Mouse (Mus musculus) ES-Bruce4 (cell line): ENCODE measurements around the gene Inpp4a. TPM values are rescaled to one million over a fixed set of nuclear protein-coding genes. Genes with fewer than 3 reads are reported as not detected.

Source experiments
- H3K27ac ChIP-seq: 2 replicates; pipeline ENCODE4 v1.5.1; 2012; ENCODE audit warnings: low read length, inconsistent platforms; ENCODE audit not compliant: insufficient read depth
- H3K27me3 ChIP-seq: 2 replicates; pipeline ENCODE4 v1.6.1; 2012; ENCODE audit warnings: mild to moderate bottlenecking, low read length, inconsistent platforms; ENCODE audit not compliant: control insufficient read depth, poor library complexity, insufficient read depth, severe bottlenecking
- H3K36me3 ChIP-seq: 2 replicates; pipeline ENCODE4 v1.6.1; 2012; ENCODE audit warnings: inconsistent platforms, mild to moderate bottlenecking, low read length, moderate library complexity; ENCODE audit not compliant: control insufficient read depth, poor library complexity, insufficient read depth, severe bottlenecking
- H3K4me1 ChIP-seq: one replicate; pipeline ENCODE4 v1.8.1; 2011; ENCODE audit warnings: low read length; ENCODE audit not compliant: control insufficient read depth, insufficient read depth
- H3K4me3 ChIP-seq: 2 replicates; pipeline ENCODE4 v1.5.1; 2011; ENCODE audit warnings: low read depth, mild to moderate bottlenecking, low read length
- H3K9ac ChIP-seq: 2 replicates; pipeline ENCODE4 v1.6.1; 2012; ENCODE audit warnings: low read depth, mild to moderate bottlenecking, inconsistent platforms; ENCODE audit not compliant: poor library complexity, severe bottlenecking
- H3K9me3 ChIP-seq: replicated peaks from 2 replicates; pipeline ENCODE4 v1.6.1; 2012; ENCODE audit warnings: mild to moderate bottlenecking, low read length, inconsistent platforms; ENCODE audit not compliant: control insufficient read depth, poor library complexity, insufficient read depth, severe bottlenecking
- CTCF ChIP-seq: IDR thresholded peaks from one replicate; pipeline ENCODE4 v1.8.1; 2011; ENCODE audit warnings: low read depth, low read length
- EP300 ChIP-seq: IDR thresholded peaks from 2 replicates; pipeline ENCODE4 v1.6.1; 2011; ENCODE audit warnings: low read depth, low read length; ENCODE audit not compliant: insufficient read depth
- POLR2A ChIP-seq: IDR thresholded peaks from one replicate; pipeline ENCODE4 v1.8.1; 2011; ENCODE audit warnings: low read length; ENCODE audit not compliant: insufficient read depth
- polyA plus RNA-seq: library from polyadenylated mRNA; stranded (reverse); fragments of >200 nt; gene quantifications from 2 replicates; pipeline ENCODE4 v1.2.4, GENCODE M21; 2011; ENCODE audit warnings: low read depth; ENCODE audit not compliant: missing spikeins, insufficient read depth, insufficient read length

Inpp4a gene
- polyA plus RNA-seq, 1 experiment: 9.3 TPM

- no peak overlapping the region for H3K9ac ChIP-seq
- H3K36me3 ChIP-seq: no peaks in the 10 kb centered on the region
- no peaks in the 10 kb centered on the region for H3K27me3 ChIP-seq
- TF ChIP-seq CTCF: no peak
- no peak overlapping the region for H3K4me3 ChIP-seq
- H3K27ac ChIP-seq: no peak overlapping the region
- no peaks in the 10 kb centered on the region for H3K4me1 ChIP-seq
- no peaks in the 10 kb centered on the region for H3K9me3 ChIP-seq
Measured at GRCm38 (mm10) chr1:37356305-37356704, 56.6 kb downstream of the Inpp4a start.

- Histone ChIP-seq H3K9ac (no peak overlapping the region), H3K4me1 (no peaks in the 10 kb centered on the region), H3K27ac (no peak overlapping the region), H3K36me3 (no peaks in the 10 kb centered on the region), H3K9me3 (no peaks in the 10 kb centered on the region), H3K4me3 (no peak overlapping the region), H3K27me3 (no peaks in the 10 kb centered on the region)
- TF ChIP-seq EP300: no peak
- no peak for TF ChIP-seq CTCF
- TF ChIP-seq POLR2A: no peak
Measured at GRCm38 (mm10) chr1:37357173-37357572, 57.5 kb downstream of the Inpp4a start.

- Histone ChIP-seq H3K4me1 (no peaks in the 10 kb centered on the region), H3K4me3 (no peak overlapping the region), H3K9ac (no peak overlapping the region), H3K36me3 (no peaks in the 10 kb centered on the region), H3K27ac (no peak overlapping the region), H3K27me3 (no peaks in the 10 kb centered on the region), H3K9me3 (no peaks in the 10 kb centered on the region)
- TF ChIP-seq POLR2A: no peak
- no peak for TF ChIP-seq EP300
- TF ChIP-seq CTCF: no peak
Measured at GRCm38 (mm10) chr1:37358621-37359020, 59.0 kb downstream of the Inpp4a start.

GRCm38 (mm10) chr1:37359395-37360092, 59.9 kb downstream of the Inpp4a start:
- no peaks in the 10 kb centered on the region for H3K36me3 ChIP-seq
- no peak for TF ChIP-seq CTCF
- no peak for TF ChIP-seq POLR2A
- TF ChIP-seq EP300: no peak
- H3K4me3 ChIP-seq: no peak overlapping the region
- H3K9ac ChIP-seq: no peak overlapping the region
- no peaks in the 10 kb centered on the region for H3K4me1 ChIP-seq
- H3K27me3 ChIP-seq: no peaks in the 10 kb centered on the region
- no peaks in the 10 kb centered on the region for H3K9me3 ChIP-seq
- H3K27ac ChIP-seq: no peak overlapping the region

- H3K27ac ChIP-seq: no peak overlapping the region
- H3K27me3 ChIP-seq: no peaks in the 10 kb centered on the region
Measured at GRCm38 (mm10) chr1:37360781-37361180, 61.1 kb downstream of the Inpp4a start.

DNA sequence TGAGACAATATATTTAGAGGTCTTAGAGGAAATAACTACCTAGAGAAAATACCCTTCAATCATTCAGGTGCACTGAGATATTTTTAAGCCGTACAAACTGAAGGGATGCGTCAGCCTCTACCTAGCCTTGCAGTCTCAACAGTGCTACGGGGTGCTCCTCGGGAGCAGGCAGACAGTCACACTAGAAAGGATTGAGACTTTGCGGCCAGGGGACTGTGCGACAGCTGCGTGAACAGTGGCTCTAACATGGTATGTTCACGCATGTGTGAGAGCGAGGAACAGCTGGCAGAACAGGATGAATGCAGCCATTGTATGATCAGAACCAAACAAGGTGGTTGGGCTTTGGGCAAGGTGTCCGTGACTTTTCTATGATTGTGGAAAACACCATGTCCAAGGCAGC, 63.1 kb downstream of the Inpp4a start:
- no peak for TF ChIP-seq CTCF
- TF ChIP-seq EP300: no peak
- TF ChIP-seq POLR2A: no peak
- Histone ChIP-seq H3K27me3 (no peaks in the 10 kb centered on the region), H3K27ac (no peak overlapping the region), H3K4me3 (no peak overlapping the region), H3K4me1 (no peaks in the 10 kb centered on the region), H3K9ac (no peak overlapping the region), H3K36me3 (no peaks in the 10 kb centered on the region), H3K9me3 (no peaks in the 10 kb centered on the region)

More at GRCm38 (mm10) chr1:37360781-37361180, 61.1 kb downstream of the Inpp4a start:
- H3K9me3 ChIP-seq: no peaks in the 10 kb centered on the region
- no peak for TF ChIP-seq CTCF
- TF ChIP-seq POLR2A: no peak
- TF ChIP-seq EP300: no peak
- H3K4me1 ChIP-seq: no peaks in the 10 kb centered on the region
- no peak overlapping the region for H3K9ac ChIP-seq
- no peak overlapping the region for H3K4me3 ChIP-seq
- H3K36me3 ChIP-seq: no peaks in the 10 kb centered on the region
